In the genomic region with DNA sequence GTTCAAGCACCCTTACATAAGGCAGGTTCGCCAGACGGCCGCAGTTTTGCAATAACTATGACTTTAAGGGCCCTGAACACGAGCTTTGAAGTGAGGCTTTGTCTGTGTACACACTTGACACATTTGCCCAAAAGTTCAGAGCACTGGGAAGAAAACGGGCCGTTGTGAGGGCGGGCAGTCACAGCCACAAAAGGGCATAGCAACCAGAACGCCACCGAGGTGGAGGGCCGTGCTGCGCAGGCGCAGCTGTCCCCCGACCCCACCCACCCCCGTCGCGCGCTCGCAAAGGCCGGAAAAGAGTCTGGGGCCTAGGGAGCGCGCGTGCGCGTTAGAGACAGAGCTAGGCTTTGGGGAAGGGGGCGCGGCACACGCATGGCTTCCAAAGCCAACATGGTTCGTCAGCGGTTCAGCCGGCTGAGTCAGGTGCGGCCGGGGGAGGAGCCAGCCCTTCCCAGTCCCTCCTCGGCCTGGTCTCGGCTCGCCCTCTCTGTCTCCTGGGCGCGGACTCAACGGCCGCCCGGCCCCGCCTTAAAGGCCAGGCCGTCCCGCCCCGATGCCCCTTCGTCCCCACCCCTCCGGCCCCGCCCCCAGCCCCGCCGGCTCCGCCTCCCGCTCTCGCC, we compare ENCODE assay signal across 7 mouse cellular contexts. TPM values are rescaled to one million over a fixed set of nuclear protein-coding genes. Genes with fewer than 3 reads are reported as not detected.
DNase-seq lines count a peak whose midpoint lies in the region; ATAC-seq lines count a peak whose summit lies in the region.

A gene (plus strand): TSS at position 296 of the 620 bp plus-strand sequence.

- no peaks in the 10 kb centered on the region for H3K27me3 ChIP-seq in embryonic facial prominence, embryonic 11.5 days (ENCODE audit: control insufficient read depth, insufficient read depth, low read length)
- H3K27me3 ChIP-seq in limb, embryonic 10.5 days (ENCODE audit: low read depth, poor library complexity, severe bottlenecking): no peaks in the 10 kb centered on the region
- no peaks in the 10 kb centered on the region for H3K27me3 ChIP-seq in midbrain, embryonic 13.5 days

- peak within 1 kb of the TSS; percentile 92 for H3K27ac ChIP-seq in embryonic facial prominence, embryonic 11.5 days (replicated peaks; ENCODE audit: low read depth, low read length)
- peak within 1 kb of the TSS; percentile 93 for H3K27ac ChIP-seq in limb, embryonic 10.5 days
- H3K27ac ChIP-seq in midbrain, embryonic 13.5 days: peak within 1 kb of the TSS; percentile 95

- H3K4me3 ChIP-seq in embryonic facial prominence, embryonic 11.5 days (ENCODE audit: low read depth, low read length): peak within 1 kb of the TSS; percentile 78
- peak within 1 kb of the TSS; percentile 70 for H3K4me3 ChIP-seq in limb, embryonic 10.5 days
- H3K4me3 ChIP-seq in midbrain, embryonic 13.5 days (replicated peaks): peak within 1 kb of the TSS; percentile 60

- no peaks in the 10 kb centered on the region for H3K9me3 ChIP-seq in embryonic facial prominence, embryonic 11.5 days (replicated peaks; ENCODE audit: control insufficient read depth, low read length)
- no peaks in the 10 kb centered on the region for H3K9me3 ChIP-seq in limb, embryonic 10.5 days (replicated peaks)
- no peaks in the 10 kb centered on the region for H3K9me3 ChIP-seq in midbrain, embryonic 13.5 days

- H3K9ac ChIP-seq in embryonic facial prominence, embryonic 11.5 days (replicated peaks; ENCODE audit: low read length): peak within 1 kb of the TSS; percentile 86
- H3K9ac ChIP-seq in midbrain, embryonic 13.5 days (replicated peaks): peak within 1 kb of the TSS; percentile 86

- under 1% methylated on average over 49 of the region's 52 CpGs for WGBS in embryonic facial prominence, embryonic 11.5 days
- WGBS in limb, embryonic 10.5 days: under 1% methylated on average over 52 of the region's 52 CpGs
- under 1% methylated on average over 43 of the region's 52 CpGs for WGBS in midbrain, embryonic 13.5 days

- H3K4me1 ChIP-seq in embryonic facial prominence, embryonic 11.5 days (ENCODE audit: control insufficient read depth, insufficient read depth, low read length): no peaks in the 10 kb centered on the region
- peaks cover 25% of the 10 kb centered on the region for H3K4me1 ChIP-seq in limb, embryonic 10.5 days
- peaks cover 31% of the 10 kb centered on the region for H3K4me1 ChIP-seq in midbrain, embryonic 13.5 days (replicated peaks)

- peak; percentile 99 for ATAC-seq in embryonic facial prominence, embryonic 11.5 days (replicated peaks; ENCODE audit: insufficient number of reproducible peaks, low FRiP score, low TSS enrichment, low read depth)
- ATAC-seq in granulocyte monocyte progenitor cell, adult 5-6 weeks (replicated peaks; ENCODE audit: poor library complexity, severe bottlenecking): peak; percentile 87
- peak; percentile 98 for ATAC-seq in midbrain, embryonic 13.5 days

- H3K4me2 ChIP-seq in embryonic facial prominence, embryonic 11.5 days (ENCODE audit: low read depth, low read length): peak within 1 kb of the TSS; percentile 71
- H3K4me2 ChIP-seq in midbrain, embryonic 13.5 days (replicated peaks): peak within 1 kb of the TSS; percentile 80

- H3K36me3 ChIP-seq in embryonic facial prominence, embryonic 11.5 days (replicated peaks; ENCODE audit: control insufficient read depth, insufficient read depth, low read depth, low read length): no peaks in the 10 kb centered on the region
- H3K36me3 ChIP-seq in limb, embryonic 10.5 days: no peaks in the 10 kb centered on the region
- H3K36me3 ChIP-seq in midbrain, embryonic 13.5 days: no peaks in the 10 kb centered on the region

- DNase-seq in adrenal gland, postnatal 14 days: peak; percentile 99
- peak; percentile 99 for DNase-seq in embryonic facial prominence, embryonic 11.5 days (ENCODE audit: low spot score)
- peak; percentile 99 for DNase-seq in kidney, adult 11 months
- peak; percentile 95 for DNase-seq in limb, embryonic 10.5 days (ENCODE audit: low spot score)
- peak; percentile 90 for DNase-seq in spleen, adult 12 weeks (ENCODE audit: low spot score)

RNA-seq across cellular contexts. Expression of the gene that starts here (rescaled TPM):
- total RNA-seq in adrenal gland, postnatal 14 days (2021): 98.7 and 108 TPM in 2 replicates
- polyA plus RNA-seq in embryonic facial prominence, embryonic 11.5 days (2014; fragmentation: Nextera tagmentation; extraction: Ambion mirVana): 66.7 and 79.3 TPM in 2 replicates
- 115 and 136 TPM in 2 replicates for total RNA-seq in granulocyte monocyte progenitor cell, adult 5-6 weeks (2014; fragmentation: Nextera tagmentation)
- total RNA-seq in granulocyte monocyte progenitor cell, adult 5-6 weeks (2017): 78.7 and 79.8 TPM in 2 replicates
- 55.7 and 58.7 TPM in 2 replicates for polyA plus RNA-seq in limb, embryonic 10.5 days (2016; fragmentation: Nextera tagmentation; extraction: Ambion mirVana)
- polyA plus RNA-seq in midbrain, embryonic 13.5 days (2015; fragmentation: Nextera tagmentation; extraction: Ambion mirVana): 33.3 and 36.8 TPM in 2 replicates

Comparison
In these comparisons a context has a peak if more than half of its experiments do, and no peak if none do; other contexts are left out.
1. Peak in every context shown above with its lines: DNase-seq, ATAC-seq, H3K4me3 ChIP-seq and H3K27ac ChIP-seq.